Mouse (Mus musculus) layer of hippocampus, adult 2 months (tissue): Measurements from ENCODE around the gene Fxyd5. TPM values are rescaled to one million over a fixed set of nuclear protein-coding genes. Genes with fewer than 3 reads are reported as not detected.

Experiments
- DNase-seq, 2 experiments: peaks; one replicate each; pipeline ENCODE4 v3.0.0; 2022; ENCODE audit warnings: low spot score in 2 of 2
- H3K27ac ChIP-seq: fragments of 200-600 bp; 2 replicates; pipeline ENCODE4 v1.8.1; 2022
- H3K4me3 ChIP-seq: fragments of 200-600 bp; 2 replicates; pipeline ENCODE4 v1.8.1; 2022; ENCODE audit warnings: mild to moderate bottlenecking
- CTCF ChIP-seq: fragments of 200-600 bp; conservative IDR thresholded peaks from 2 replicates; pipeline ENCODE4 v1.8.1; 2022; ENCODE audit warnings: antibody characterized with exemption, mild to moderate bottlenecking, moderate library complexity
- total RNA-seq, 2 experiments: library from RNA; stranded (reverse); gene quantifications; 2 replicates each; pipeline ENCODE4 v1.2.3; 2021

Gene Fxyd5
- total RNA-seq, 2 experiments from 2014 or later: 17.3 to 26.9 TPM

- no peak for DNase-seq
- Histone ChIP-seq H3K27ac (peak overlapping the region; percentile 18; the same call in 1 of the 2 replicates), H3K4me3 (no peak overlapping the region)
- no peak for TF ChIP-seq CTCF
These were observed 15.9 kb upstream of the Fxyd5 start for GRCm38 (mm10) chr7:31058211-31058610.

- no peak overlapping the region for H3K4me3 ChIP-seq
- no peak overlapping the region for H3K27ac ChIP-seq
- TF ChIP-seq CTCF: no peak
- DNase-seq: no peak
These were observed 15.4 kb upstream of the Fxyd5 start for GRCm38 (mm10) chr7:31057730-31058129.

GRCm38 (mm10) chr7:31057071-31057470, 14.8 kb upstream of the Fxyd5 start, which contains the start of gene Fxyd1:
Gene Fxyd1 (minus strand): TSS chr7:31057199.
- Histone ChIP-seq H3K4me3 (no peak within 1 kb of the TSS), H3K27ac (peak within 1 kb of the TSS; percentile 18; the same call in 1 of the 2 replicates)
- DNase-seq: no peak
- TF ChIP-seq CTCF: no peak

GRCm38 (mm10) chr7:31056448-31056847, 14.2 kb upstream of the Fxyd5 start:
- no peak for DNase-seq
- no peak for TF ChIP-seq CTCF
- no peak overlapping the region; the same call in 1 of the 2 replicates for H3K27ac ChIP-seq
- H3K4me3 ChIP-seq: no peak overlapping the region

GRCm38 (mm10) chr7:31055883-31056282, 13.6 kb upstream of the Fxyd5 start:
- DNase-seq: no peak
- Histone ChIP-seq H3K4me3 (no peak overlapping the region), H3K27ac (0 out of 2 replicates have a peak overlapping the region, but pooled peaks have one; percentile 51)
- TF ChIP-seq CTCF: no peak

GRCm38 (mm10) chr7:31055354-31055824, 13.1 kb upstream of the Fxyd5 start:
- TF ChIP-seq CTCF: no peak
- peak overlapping the region; percentile 44 for H3K4me3 ChIP-seq
- DNase-seq: no peak
- H3K27ac ChIP-seq: peak overlapping the region; percentile 83

- peak overlapping the region; percentile 83 for H3K27ac ChIP-seq
- no peak for TF ChIP-seq CTCF
- no peak for DNase-seq
- H3K4me3 ChIP-seq: peak overlapping the region; percentile 44
These were observed 12.5 kb upstream of the Fxyd5 start for GRCm38 (mm10) chr7:31054661-31055320.

GRCm38 (mm10) chr7:31053882-31054447, 11.7 kb upstream of the Fxyd5 start:
- peak overlapping the region; percentile 44 for H3K4me3 ChIP-seq
- no peak for TF ChIP-seq CTCF
- peak overlapping the region; percentile 83 for H3K27ac ChIP-seq
- no peak for DNase-seq

- DNase-seq: peak; percentile 61 to 62
- peak overlapping the region; percentile 83 for H3K27ac ChIP-seq
- TF ChIP-seq CTCF: peak; percentile 37
- H3K4me3 ChIP-seq: peak overlapping the region; percentile 44
These were observed 10.6 kb upstream of the Fxyd5 start for GRCm38 (mm10) chr7:31052636-31053434.

GRCm38 (mm10) chr7:31052251-31052635, 10.0 kb upstream of the Fxyd5 start:
- no peak for DNase-seq
- H3K27ac ChIP-seq: peak overlapping the region; percentile 75
- no peak for TF ChIP-seq CTCF
- peak overlapping the region; percentile 43 for H3K4me3 ChIP-seq

- Histone ChIP-seq H3K4me3 (peak within 1 kb of the TSS; percentile 54), H3K27ac (peak within 1 kb of the TSS; percentile 75)
- no peak for DNase-seq
- TF ChIP-seq CTCF: peak; percentile 39
These were observed 9.2 kb upstream of the Fxyd5 start, which contains the start of gene Fxyd7 for GRCm38 (mm10) chr7:31051321-31052021. Gene Fxyd7 (minus strand): TSS chr7:31051467.

GRCm38 (mm10) chr7:31050921-31051320, 8.6 kb upstream of the Fxyd5 start:
- Histone ChIP-seq H3K27ac (peak overlapping the region; percentile 75), H3K4me3 (peak overlapping the region; percentile 54)
- no peak for TF ChIP-seq CTCF
- DNase-seq: no peak
